33 mouse cellular contexts compared by ENCODE assay signal in genomic region chr15:46625001-46625632, GRCm38 (mm10).
"Had no signal": no experiment of that assay in that cellular context is flagged by ENCODE, and none has a peak within 500 bp of the region (broad histone marks: within the 10 kb centered on the region; RNA-seq: fewer than 3 reads in every experiment).

No protein-coding gene starts in this region.

- H3K9ac ChIP-seq: heart, embryonic 12.5 days; heart, embryonic 13.5 days; heart, embryonic 15.5 days; hindbrain, embryonic 12.5 days; hindbrain, embryonic 13.5 days; hindbrain, embryonic 14.5 days; hindbrain, embryonic 15.5 days; kidney, embryonic 15.5 days had no signal

- H3K4me1 ChIP-seq: heart, embryonic 10.5 days; heart, embryonic 12.5 days; heart, embryonic 13.5 days; heart, embryonic 15.5 days; hindbrain, embryonic 10.5 days; hindbrain, embryonic 12.5 days; hindbrain, embryonic 13.5 days; hindbrain, embryonic 15.5 days; kidney, embryonic 15.5 days had no signal

- DNase-seq: heart, adult 2 months; heart, postnatal 14 days; heart, postnatal 36 days; heart, postnatal 4 days; kidney, adult 11 months; kidney, adult 18-20 months; kidney, adult 2 months; kidney, adult 8-10 months; kidney, adult 9 months; kidney, postnatal 10 days; kidney, postnatal 14 days; kidney, postnatal 25 days; kidney, postnatal 36 days; kidney, postnatal 4 days; layer of hippocampus, adult 9-11 months; layer of hippocampus, postnatal 36 days had no signal

- H3K36me3 ChIP-seq: heart, embryonic 10.5 days; heart, embryonic 12.5 days; heart, embryonic 13.5 days; heart, embryonic 15.5 days; hindbrain, embryonic 10.5 days; hindbrain, embryonic 12.5 days; hindbrain, embryonic 13.5 days; hindbrain, embryonic 15.5 days; kidney, embryonic 15.5 days had no signal

- H3K9me3 ChIP-seq: heart, embryonic 10.5 days; heart, embryonic 12.5 days; heart, embryonic 13.5 days; heart, embryonic 15.5 days; hindbrain, embryonic 10.5 days; hindbrain, embryonic 12.5 days; hindbrain, embryonic 13.5 days; hindbrain, embryonic 15.5 days; kidney, embryonic 15.5 days had no signal

- H3K27me3 ChIP-seq: heart, embryonic 12.5 days; heart, embryonic 13.5 days; heart, embryonic 15.5 days; hindbrain, embryonic 12.5 days; hindbrain, embryonic 13.5 days; hindbrain, embryonic 15.5 days; kidney, embryonic 15.5 days had no signal

- H3K27ac ChIP-seq: heart, adult 2 months; heart, embryonic 10.5 days; heart, embryonic 13.5 days; heart, embryonic 15.5 days; hindbrain, embryonic 10.5 days; hindbrain, embryonic 12.5 days; hindbrain, embryonic 13.5 days; hindbrain, embryonic 14.5 days; hindbrain, embryonic 15.5 days; hindbrain, postnatal 0 days; kidney, embryonic 15.5 days; kidney, postnatal 0 days; layer of hippocampus, adult 2 months; left cerebral cortex, adult 2 months had no signal

- H3K4me3 ChIP-seq: heart, adult 2 months; heart, embryonic 10.5 days; heart, embryonic 12.5 days; heart, embryonic 13.5 days; heart, embryonic 15.5 days; hindbrain, embryonic 10.5 days; hindbrain, embryonic 12.5 days; hindbrain, embryonic 13.5 days; hindbrain, embryonic 15.5 days; kidney, embryonic 15.5 days; layer of hippocampus, adult 2 months; left cerebral cortex, adult 2 months had no signal

- ATAC-seq: hindbrain, embryonic 16.5 days; hindbrain, postnatal 0 days; inflammation-experienced regulatory T-cells, adult 6 months had no signal

- H3K4me2 ChIP-seq: heart, embryonic 11.5 days; heart, embryonic 12.5 days; heart, embryonic 13.5 days; heart, embryonic 15.5 days; hindbrain, embryonic 12.5 days; hindbrain, embryonic 13.5 days; hindbrain, embryonic 14.5 days; hindbrain, embryonic 15.5 days; kidney, embryonic 15.5 days had no signal
